Mouse (Mus musculus): ENCODE measurements around the gene Krtap3-1. TPM values are rescaled to one million over a fixed set of nuclear protein-coding genes. Genes with fewer than 3 reads are reported as not detected.
"Not testable (repeated sequence)": the region's sequence is repeated elsewhere in the genome, so short reads cannot be mapped to it uniquely, and the experiment has no call there.

Krtap3-1 gene
- total RNA-seq (2018; cell fraction: chromatin; rRNA removed), result not detected
- total RNA-seq (2018; cell fraction: cytosol; rRNA removed), result not detected
- total RNA-seq (2018; cell fraction: nucleus; rRNA removed), result not detected
- not detected in 3 replicates for polyA plus RNA-seq (2018)

GRCm38 (mm10) chr11:99566530-99566929, at the start of gene Krtap3-1:
Krtap3-1 (minus strand) TSS chr11:99566630.
- Histone ChIP-seq H3K4me3 (ENCODE audit: inconsistent target) (no peak within 1 kb of the TSS), H3K27ac (no peak within 1 kb of the TSS), H3K36me3 (ENCODE audit: inconsistent target) (no peaks in the 10 kb centered on the region), H3K79me2 (ENCODE audit: inconsistent target) (no peaks in the 10 kb centered on the region)
- WGBS (ENCODE audit: missing documents), result 84% methylated on average over 7 of the region's 7 CpGs

GRCm38 (mm10) chr11:99614796-99615363, 48.5 kb upstream of the Krtap3-1 start, which contains the start of gene Krtap2-4:
Krtap2-4 (minus strand) TSS chr11:99614846.
- H3K36me3 ChIP-seq (ENCODE audit: inconsistent target), result no peaks in the 10 kb centered on the region
- H3K4me3 ChIP-seq (ENCODE audit: inconsistent target), result no peak within 1 kb of the TSS
- 70% methylated on average over 3 of the region's 3 CpGs for WGBS (ENCODE audit: missing documents)
- no peak within 1 kb of the TSS for H3K27ac ChIP-seq
- H3K79me2 ChIP-seq (ENCODE audit: inconsistent target), result no peaks in the 10 kb centered on the region

- not testable (repeated sequence) for H3K27ac ChIP-seq; H3K4me3 ChIP-seq (ENCODE audit: inconsistent target); H3K36me3 ChIP-seq (ENCODE audit: inconsistent target); H3K79me2 ChIP-seq (ENCODE audit: inconsistent target)
- 73% methylated on average over 1 of the region's 2 CpGs for WGBS (ENCODE audit: missing documents)
Observed at GRCm38 (mm10) chr11:99610089-99610488, 43.7 kb upstream of the Krtap3-1 start, which contains the start of gene Gm11937. Gm11937 (minus strand) TSS chr11:99610189.

GRCm38 (mm10) chr11:99609126-99609525, 42.7 kb upstream of the Krtap3-1 start:
- Histone ChIP-seq H3K79me2 (ENCODE audit: inconsistent target) (no peaks in the 10 kb centered on the region), H3K27ac (no peak overlapping the region), H3K4me3 (ENCODE audit: inconsistent target) (no peak overlapping the region), H3K36me3 (ENCODE audit: inconsistent target) (no peaks in the 10 kb centered on the region)
- WGBS (ENCODE audit: missing documents), result 83% methylated on average over 1 of the region's 1 CpGs

- not testable (repeated sequence) for H3K4me3 ChIP-seq (ENCODE audit: inconsistent target); H3K27ac ChIP-seq; H3K36me3 ChIP-seq (ENCODE audit: inconsistent target); H3K79me2 ChIP-seq (ENCODE audit: inconsistent target)
- WGBS (ENCODE audit: missing documents), result 58% methylated on average over 1 of the region's 1 CpGs
Observed at GRCm38 (mm10) chr11:99603208-99603607, 36.8 kb upstream of the Krtap3-1 start, which contains the start of gene Gm11938. Gm11938 (minus strand) TSS chr11:99603308.

- not testable (repeated sequence) for H3K4me3 ChIP-seq (ENCODE audit: inconsistent target); H3K27ac ChIP-seq; H3K36me3 ChIP-seq (ENCODE audit: inconsistent target); H3K79me2 ChIP-seq (ENCODE audit: inconsistent target)
- 73% methylated on average over 2 of the region's 6 CpGs for WGBS (ENCODE audit: missing documents)
Observed at GRCm38 (mm10) chr11:99597742-99598141, 31.3 kb upstream of the Krtap3-1 start, which contains the start of gene Krtap9-3. Krtap9-3 (minus strand) TSS chr11:99598105.

- Histone ChIP-seq H3K36me3 (ENCODE audit: inconsistent target) (no peaks in the 10 kb centered on the region), H3K4me3 (ENCODE audit: inconsistent target) (no peak within 1 kb of the TSS)
- WGBS (ENCODE audit: missing documents), result 91% methylated on average over 6 of the region's 6 CpGs
Observed at GRCm38 (mm10) chr11:99590981-99591380, 24.6 kb upstream of the Krtap3-1 start, which contains the start of gene Krtap1-3. Krtap1-3 (minus strand) TSS chr11:99591339.

GRCm38 (mm10) chr11:99585096-99585495, 18.7 kb upstream of the Krtap3-1 start:
- no peak overlapping the region for H3K27ac ChIP-seq
- no peaks in the 10 kb centered on the region for H3K36me3 ChIP-seq (ENCODE audit: inconsistent target)
- no peaks in the 10 kb centered on the region for H3K79me2 ChIP-seq (ENCODE audit: inconsistent target)
- no peak overlapping the region for H3K4me3 ChIP-seq (ENCODE audit: inconsistent target)
- 94% methylated on average over 7 of the region's 7 CpGs for WGBS (ENCODE audit: missing documents)

More at GRCm38 (mm10) chr11:99590981-99591380, 24.6 kb upstream of the Krtap3-1 start, which contains the start of gene Krtap1-3:
- no peak within 1 kb of the TSS for H3K27ac ChIP-seq
- no peaks in the 10 kb centered on the region for H3K79me2 ChIP-seq (ENCODE audit: inconsistent target)

- Histone ChIP-seq H3K27ac (no peak within 1 kb of the TSS), H3K79me2 (ENCODE audit: inconsistent target) (no peaks in the 10 kb centered on the region), H3K4me3 (ENCODE audit: inconsistent target) (no peak within 1 kb of the TSS), H3K36me3 (ENCODE audit: inconsistent target) (no peaks in the 10 kb centered on the region)
- whole genome bisulfite sequencing (ENCODE audit: missing documents), result 86% methylated on average over 5 of the region's 5 CpGs
Observed at GRCm38 (mm10) chr11:99583245-99583704, 16.8 kb upstream of the Krtap3-1 start, which contains the start of gene Krtap1-4. Krtap1-4 (minus strand) TSS chr11:99583654.

GRCm38 (mm10) chr11:99581564-99581963, 15.1 kb upstream of the Krtap3-1 start:
- 90% methylated on average over 5 of the region's 6 CpGs for WGBS (ENCODE audit: missing documents)
- no peak overlapping the region for H3K4me3 ChIP-seq (ENCODE audit: inconsistent target)
- H3K79me2 ChIP-seq (ENCODE audit: inconsistent target), result no peaks in the 10 kb centered on the region
- no peak overlapping the region for H3K27ac ChIP-seq
- no peaks in the 10 kb centered on the region for H3K36me3 ChIP-seq (ENCODE audit: inconsistent target)

- H3K27ac ChIP-seq, result no peak overlapping the region
- H3K4me3 ChIP-seq (ENCODE audit: inconsistent target), result no peak overlapping the region
- 89% methylated on average over 5 of the region's 5 CpGs for WGBS (ENCODE audit: missing documents)
- H3K36me3 ChIP-seq (ENCODE audit: inconsistent target), result no peaks in the 10 kb centered on the region
- no peaks in the 10 kb centered on the region for H3K79me2 ChIP-seq (ENCODE audit: inconsistent target)
Observed at GRCm38 (mm10) chr11:99581051-99581450, 14.6 kb upstream of the Krtap3-1 start.

GRCm38 (mm10) chr11:99580636-99581035, 14.2 kb upstream of the Krtap3-1 start, which contains the start of gene Krtap1-5:
Krtap1-5 (minus strand) TSS chr11:99581016.
- H3K4me3 ChIP-seq (ENCODE audit: inconsistent target), result no peak within 1 kb of the TSS
- 84% methylated on average over 6 of the region's 6 CpGs for WGBS (ENCODE audit: missing documents)
- no peak within 1 kb of the TSS for H3K27ac ChIP-seq
- no peaks in the 10 kb centered on the region for H3K79me2 ChIP-seq (ENCODE audit: inconsistent target)
- H3K36me3 ChIP-seq (ENCODE audit: inconsistent target), result no peaks in the 10 kb centered on the region

GRCm38 (mm10) chr11:99574106-99574505, 7.7 kb upstream of the Krtap3-1 start:
- no peak overlapping the region for H3K4me3 ChIP-seq (ENCODE audit: inconsistent target)
- no peaks in the 10 kb centered on the region for H3K79me2 ChIP-seq (ENCODE audit: inconsistent target)
- H3K36me3 ChIP-seq (ENCODE audit: inconsistent target), result no peaks in the 10 kb centered on the region
- 2% methylated on average over 7 of the region's 7 CpGs for WGBS (ENCODE audit: missing documents)
- no peak overlapping the region for H3K27ac ChIP-seq

GRCm38 (mm10) chr11:99573164-99573563, 6.7 kb upstream of the Krtap3-1 start:
- no peaks in the 10 kb centered on the region for H3K79me2 ChIP-seq (ENCODE audit: inconsistent target)

GRCm38 (mm10) chr11:99562580-99562979, 3.9 kb downstream of the Krtap3-1 start:
- Histone ChIP-seq H3K36me3 (ENCODE audit: inconsistent target) (no peaks in the 10 kb centered on the region), H3K4me3 (ENCODE audit: inconsistent target) (no peak overlapping the region), H3K79me2 (ENCODE audit: inconsistent target) (no peaks in the 10 kb centered on the region), H3K27ac (no peak overlapping the region)
- 81% methylated on average over 6 of the region's 6 CpGs for WGBS (ENCODE audit: missing documents)

More at GRCm38 (mm10) chr11:99573164-99573563, 6.7 kb upstream of the Krtap3-1 start:
- Histone ChIP-seq H3K4me3 (ENCODE audit: inconsistent target) (no peak overlapping the region), H3K36me3 (ENCODE audit: inconsistent target) (no peaks in the 10 kb centered on the region), H3K27ac (no peak overlapping the region)
- 73% methylated on average over 4 of the region's 4 CpGs for WGBS (ENCODE audit: missing documents)
